Mouse (Mus musculus) small intestine, adult 2 months (tissue): ENCODE results near the gene Rangap1.

Experiments used
- CTCF ChIP-seq: fragments of 200-500 bp; IDR thresholded peaks from 2 replicates; pipeline ENCODE4 v1.5.1; 2012; ENCODE audit warnings: low read depth, mild to moderate bottlenecking, control low read depth, inconsistent platforms, low read length, moderate library complexity, mixed read lengths; ENCODE audit not compliant: insufficient replicate concordance, insufficient read length; ENCODE audit errors: extremely low read depth
- POLR2A ChIP-seq: fragments of 200-500 bp; IDR thresholded peaks from 2 replicates; pipeline ENCODE4 v1.6.1; 2012; ENCODE audit warnings: low read depth, mild to moderate bottlenecking, control low read depth, inconsistent platforms, low read length, moderate library complexity

DNA sequence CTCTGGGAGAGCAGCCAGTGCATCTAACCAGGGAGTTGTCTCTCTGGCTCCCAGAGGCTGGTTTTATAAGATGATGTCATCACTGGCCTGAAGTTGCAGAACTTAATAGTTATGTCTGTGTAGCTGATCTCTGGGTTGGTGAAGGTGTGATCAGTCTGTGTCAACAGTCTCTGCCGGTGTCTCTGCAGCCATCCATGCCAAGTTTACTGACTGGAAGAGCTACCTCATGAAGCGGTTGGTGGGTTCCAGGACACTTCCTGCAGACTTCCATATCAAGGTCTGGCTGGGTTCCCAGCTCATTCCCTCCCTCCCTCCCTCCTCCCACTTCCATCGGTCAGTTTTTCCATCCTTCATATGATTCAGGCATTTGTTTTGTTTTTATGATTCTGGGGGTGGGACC lies 68.7 kb downstream of the Rangap1 start:
- no peak for TF ChIP-seq POLR2A
- TF ChIP-seq CTCF = no peak
